Mouse (Mus musculus) spleen, postnatal 4 days (tissue): ENCODE data around the gene Rapgef2.

ENCODE experiments used
- DNase-seq, 2 experiments: peaks; one replicate each; pipeline ENCODE4 v3.0.0; 2022; ENCODE audit warnings: low spot score in 2 of 2

Gene Rapgef2

DNA sequence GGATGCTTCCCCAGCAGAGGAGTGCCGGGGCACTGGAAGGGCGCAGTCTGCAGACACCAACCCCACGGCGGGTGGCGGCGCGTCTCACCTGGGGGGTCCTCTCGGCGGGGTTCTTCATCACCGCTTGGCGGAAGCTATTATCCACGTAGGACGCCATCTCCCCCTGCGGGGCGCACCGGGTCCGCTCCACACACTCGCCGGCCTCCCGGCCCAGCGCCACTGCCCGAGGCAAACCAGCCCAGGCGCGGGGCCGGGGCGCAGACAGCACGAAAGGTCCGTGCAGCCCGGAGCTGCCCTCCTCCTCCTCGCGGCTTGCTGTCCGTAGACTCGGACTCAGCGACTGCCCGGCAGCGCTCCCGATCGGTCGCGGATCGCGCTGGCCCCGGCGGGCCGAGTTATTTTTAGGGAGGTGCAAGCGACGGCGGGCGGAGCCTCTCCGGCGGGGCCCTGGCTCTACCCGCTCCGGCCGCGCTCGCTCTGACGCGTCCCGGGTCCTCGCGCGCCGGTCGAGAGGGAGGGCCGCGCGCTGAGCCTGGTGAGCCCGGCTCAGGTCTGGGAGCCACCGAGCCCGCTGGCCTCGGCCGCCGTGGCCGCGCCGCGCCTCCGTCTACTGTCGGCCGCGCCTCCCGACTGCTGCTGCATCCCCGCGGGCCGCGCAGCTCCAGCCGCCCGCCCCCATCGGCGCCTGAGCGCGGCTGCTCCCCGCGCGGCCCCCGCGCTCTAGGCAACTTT lies at the start of gene Rapgef2:
Gene Rapgef2 (minus strand): TSS at position 142 of the 732 bp plus-strand sequence.
- peak; percentile 51 to 80 for DNase-seq

DNA sequence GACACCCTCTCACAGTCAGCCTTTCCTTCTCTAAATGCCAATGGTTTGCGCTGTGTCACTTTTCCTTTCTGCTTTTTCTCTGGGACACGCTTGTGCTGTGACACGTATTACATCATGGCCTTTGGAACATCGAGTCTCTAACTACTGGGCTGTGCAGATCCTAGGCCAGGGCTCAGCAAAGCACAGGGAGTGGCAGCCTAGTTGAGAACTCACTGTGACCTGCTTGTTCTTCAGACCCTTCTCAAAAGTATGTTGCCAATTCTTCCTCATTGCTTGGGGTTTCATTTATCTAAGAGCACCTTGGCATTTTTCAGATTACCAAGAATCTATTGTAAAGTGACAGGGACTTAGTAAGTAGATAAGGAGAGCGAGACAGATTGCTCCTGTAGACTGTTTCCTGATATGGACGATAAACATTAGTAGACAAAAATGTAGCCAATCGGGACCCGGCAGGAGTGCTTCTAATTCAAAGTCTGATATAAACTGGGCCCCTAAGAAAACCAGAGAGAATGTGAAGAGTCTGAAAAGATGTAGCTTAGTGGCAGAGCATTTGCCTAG lies 47.4 kb upstream of the Rapgef2 start:
- DNase-seq = no peak

DNA sequence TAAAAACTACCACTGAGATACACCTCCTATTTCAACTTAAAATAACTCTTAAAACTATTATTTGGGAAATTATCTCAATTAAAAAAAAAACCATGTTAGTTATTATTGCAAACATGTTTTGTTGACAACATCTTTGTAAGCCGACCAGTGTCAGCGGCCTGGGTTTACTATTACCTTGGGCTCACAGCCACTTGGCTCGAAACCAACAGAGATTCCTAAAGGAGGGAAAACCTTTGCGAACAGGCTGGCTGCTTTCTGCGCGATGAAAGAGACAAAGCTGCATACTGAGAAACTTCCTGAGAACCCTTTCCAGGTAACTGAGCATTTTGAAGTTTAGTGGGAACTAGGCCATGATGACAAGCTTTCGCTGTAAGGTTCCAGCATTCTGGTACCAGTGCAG lies 46.7 kb upstream of the Rapgef2 start:
- DNase-seq = no peak

DNA sequence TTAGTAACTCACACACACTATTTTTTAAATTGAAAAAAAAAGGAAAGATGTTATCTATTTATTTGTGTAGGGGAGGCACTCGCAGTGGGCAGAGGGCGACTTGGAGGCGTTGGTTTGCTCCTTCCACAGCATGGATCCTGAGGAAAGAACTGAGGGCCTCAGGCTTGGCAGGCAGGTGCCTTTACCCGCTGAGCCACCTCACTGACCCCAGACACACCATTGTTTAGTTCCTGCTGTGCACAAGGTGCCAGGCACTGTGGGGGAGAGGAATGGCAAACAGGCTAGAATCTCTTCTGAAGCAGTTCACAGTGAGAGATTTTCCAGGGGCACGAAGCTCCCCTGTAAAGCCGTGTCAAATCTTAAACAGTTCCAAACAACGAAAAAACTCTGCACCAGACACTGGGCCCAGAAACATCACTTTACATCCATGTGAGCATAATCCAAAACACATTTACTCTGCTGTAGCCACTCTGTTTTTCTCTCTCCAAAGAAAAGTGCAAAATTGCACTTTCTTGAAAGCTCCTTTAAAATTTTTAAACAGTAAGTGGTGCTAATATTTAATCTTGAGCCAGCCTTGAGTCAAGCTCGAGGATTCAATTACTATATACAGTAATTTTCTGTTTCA lies 43.5 kb upstream of the Rapgef2 start:
- no peak for DNase-seq

DNA sequence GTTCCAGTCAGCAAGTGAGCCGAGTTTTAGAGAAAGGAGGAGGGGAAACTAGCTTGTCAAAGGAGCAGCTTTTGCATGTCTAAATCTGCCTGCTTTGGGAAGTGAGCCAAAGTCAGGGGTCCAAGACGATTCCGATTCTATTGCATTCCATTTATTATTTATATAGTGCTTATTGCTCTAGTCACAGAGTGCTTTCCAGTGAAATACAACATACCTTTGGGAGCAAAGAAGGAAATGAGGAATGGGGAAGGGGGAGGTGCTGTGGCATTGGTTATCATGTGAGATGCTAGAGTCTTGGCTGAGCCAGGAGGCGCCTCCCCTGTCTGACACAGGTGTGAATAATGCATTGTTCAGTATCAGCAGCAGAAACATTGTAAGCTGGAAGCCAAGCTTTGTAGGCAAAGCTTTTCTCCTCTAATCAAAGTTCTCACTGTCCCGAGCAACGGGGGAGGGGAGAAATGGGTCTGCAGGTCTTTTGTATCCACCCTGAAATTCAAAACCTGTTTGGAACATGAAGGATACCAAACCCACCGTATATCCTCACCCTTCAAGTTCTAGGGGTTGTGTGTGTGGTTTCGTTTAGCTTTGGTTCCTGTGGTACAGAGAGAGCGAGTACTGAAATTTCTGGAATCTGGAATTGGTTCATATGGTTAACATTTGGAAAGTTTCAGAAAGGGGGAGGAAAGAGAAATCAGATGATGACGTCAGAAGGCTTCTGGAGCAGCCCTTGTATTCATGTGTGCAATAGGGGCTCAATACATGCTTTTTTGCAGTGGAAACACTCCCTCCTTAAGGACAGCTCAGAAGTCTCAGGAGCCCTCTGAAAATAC lies 38.6 kb upstream of the Rapgef2 start:
- DNase-seq = no peak

DNA sequence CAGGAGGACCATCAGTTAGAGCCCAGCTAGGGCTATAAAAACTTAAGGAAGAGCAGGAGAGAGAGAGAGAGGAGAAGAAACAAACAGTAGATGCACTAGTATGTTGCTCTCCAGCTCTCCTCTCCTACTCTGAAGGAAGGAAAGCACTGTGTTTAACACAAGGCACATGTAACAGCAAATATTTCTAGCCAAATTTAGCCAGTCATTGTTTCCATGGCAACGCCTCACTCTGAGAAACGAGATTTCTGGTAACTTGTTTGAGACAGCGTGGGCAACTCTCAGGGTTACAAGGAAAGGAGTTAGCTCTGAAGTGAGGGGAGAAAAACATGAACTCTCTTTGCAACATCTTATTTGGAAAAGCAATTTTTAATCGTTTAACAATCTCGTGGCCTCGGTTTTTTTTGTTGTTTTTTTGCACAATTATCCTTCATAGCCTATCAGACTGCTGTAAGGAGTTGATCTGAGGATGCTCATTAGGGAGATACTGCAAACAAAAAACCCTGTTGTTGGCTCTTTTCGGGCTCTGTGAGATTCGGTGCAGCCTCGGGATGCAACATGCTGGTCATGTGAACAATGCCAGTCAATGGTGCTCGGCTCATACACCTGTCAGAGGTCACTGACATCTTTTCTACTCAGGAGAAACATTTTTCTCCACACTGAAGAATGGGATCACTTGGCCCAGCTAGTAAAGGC lies 27.8 kb upstream of the Rapgef2 start:
- DNase-seq = no peak

DNA sequence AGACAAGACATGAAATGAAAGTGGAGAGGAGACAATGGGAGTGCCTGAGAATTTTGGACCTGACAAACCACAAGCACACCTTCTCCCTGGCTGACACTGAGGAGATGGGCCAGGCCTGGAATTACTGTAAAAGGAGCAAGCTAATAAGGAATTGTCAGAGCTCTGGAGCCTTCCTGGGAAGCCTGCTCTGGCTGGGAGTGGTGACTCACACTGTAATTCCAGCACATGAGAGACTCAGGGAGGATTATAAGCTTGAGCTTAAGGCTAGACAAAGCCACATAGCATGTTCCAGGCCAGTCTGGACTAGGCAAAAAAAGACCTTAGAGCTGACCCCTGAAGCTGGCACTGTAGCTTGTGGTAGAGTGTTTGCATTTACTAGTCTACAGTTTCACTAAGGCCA lies 25.6 kb upstream of the Rapgef2 start:
- no peak for DNase-seq

DNA sequence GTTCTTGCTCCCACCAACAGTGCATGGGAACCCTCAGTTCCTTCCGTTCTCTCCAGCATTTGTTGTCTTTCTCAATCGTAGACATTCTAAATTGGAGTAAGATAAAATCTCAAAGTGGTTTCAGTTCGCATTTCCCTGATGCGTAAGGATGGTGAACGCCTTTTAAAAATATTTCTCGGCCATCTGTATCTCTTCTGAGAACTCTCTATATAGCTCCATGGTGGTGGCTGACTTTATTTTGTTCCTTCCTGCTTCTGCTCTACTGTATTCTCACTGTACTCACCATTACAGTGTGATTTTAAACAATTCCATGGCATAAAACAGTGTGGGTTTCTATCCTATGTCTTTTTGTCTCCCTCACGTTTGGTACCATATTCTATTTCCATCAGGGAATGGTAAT lies 23.9 kb upstream of the Rapgef2 start:
- no peak for DNase-seq

DNA sequence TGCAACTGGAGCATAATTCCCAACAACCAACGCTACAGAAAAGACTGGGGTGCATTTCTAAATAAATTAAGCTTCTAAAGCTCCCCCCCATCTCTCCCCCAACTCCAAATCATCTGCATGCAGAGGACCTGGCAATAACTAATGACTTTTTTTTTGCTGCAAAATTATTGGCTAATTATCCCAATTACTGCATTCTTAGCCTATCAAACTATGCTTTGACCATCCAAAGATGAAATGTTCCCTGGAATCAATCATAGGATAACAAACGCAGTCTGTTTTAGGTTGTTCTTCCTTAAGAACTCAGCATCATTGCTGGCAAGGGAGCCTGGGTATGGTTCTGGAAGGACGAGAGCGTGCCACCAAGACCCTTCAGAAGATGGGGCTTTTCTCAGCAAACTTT lies 22.3 kb upstream of the Rapgef2 start:
- DNase-seq = no peak

DNA sequence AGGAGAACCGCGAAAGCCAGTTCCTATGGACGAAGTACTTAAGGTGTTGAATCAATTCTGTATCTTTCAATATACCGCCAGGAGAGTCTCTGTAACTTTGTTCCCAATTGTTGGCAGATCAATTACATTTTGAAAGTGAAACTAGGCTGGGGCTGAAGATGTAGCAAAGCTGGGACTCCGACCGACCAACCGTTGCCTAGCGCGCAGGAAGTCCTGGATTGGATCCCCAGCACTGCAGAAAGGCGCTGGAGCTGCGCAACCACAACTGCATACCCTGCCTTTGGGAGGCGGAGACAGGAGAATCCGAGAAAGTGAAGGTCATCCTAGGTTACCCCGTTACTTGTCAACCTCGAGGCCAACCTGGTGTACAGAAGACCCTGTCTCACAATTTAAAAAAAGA lies 13.1 kb upstream of the Rapgef2 start:
- DNase-seq = no peak

DNA sequence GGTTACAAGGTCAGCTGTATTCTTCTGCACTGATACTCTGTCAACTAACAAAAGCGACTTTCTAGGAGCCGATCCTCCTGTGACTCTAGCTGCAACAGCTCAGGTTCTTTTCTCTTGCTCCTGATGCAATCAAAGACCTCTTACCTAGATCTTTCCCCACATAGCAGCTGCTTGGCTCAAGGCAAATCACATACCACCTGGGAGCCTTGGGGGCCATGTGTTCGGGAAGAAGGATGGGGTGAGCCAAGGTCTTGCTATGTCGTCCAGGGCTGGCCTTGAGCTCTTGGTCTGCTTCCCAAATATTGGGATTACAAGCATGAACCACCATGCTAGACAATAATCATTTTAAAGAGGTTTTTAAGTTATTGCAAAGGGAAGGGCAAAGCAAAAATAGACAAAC lies 11.0 kb upstream of the Rapgef2 start:
- DNase-seq = no peak

DNA sequence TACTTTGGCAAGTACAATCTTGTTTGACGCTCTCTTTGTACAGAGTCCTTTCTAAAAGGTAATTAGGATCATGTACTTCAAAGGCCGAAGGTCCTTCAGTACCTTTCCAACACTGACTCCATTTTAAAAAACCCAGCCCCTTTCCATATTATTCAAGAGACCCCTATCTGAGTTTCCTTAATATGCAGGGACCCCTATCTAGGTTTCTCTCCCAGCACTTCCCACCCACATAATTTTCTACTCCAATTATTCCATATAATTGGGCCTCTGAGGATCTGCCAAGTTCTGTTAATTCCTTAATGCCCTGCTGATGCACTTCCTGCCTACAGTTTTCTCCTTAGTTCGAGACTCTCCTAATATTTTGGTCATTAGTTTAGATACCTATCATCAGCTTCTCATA lies 10.3 kb upstream of the Rapgef2 start:
- no peak for DNase-seq

DNA sequence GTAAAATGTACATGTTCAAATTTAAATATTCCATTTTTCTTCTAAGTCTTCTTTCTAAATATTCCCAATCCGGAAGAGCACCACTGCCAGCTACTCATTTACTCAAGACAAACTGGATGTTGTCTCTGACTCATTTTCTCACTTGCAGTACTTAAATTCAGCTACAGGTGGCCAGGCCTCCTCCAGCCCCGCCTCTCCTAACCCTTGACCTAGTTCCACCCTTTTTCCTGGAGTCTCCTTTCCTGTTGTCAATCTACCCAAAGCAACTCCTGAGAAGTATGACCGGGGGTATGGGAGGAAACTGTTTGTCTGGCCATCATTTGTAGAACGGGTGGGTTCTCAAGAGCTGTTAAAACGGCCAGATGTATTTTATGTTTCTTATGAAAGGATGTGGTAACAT lies 9.7 kb upstream of the Rapgef2 start:
- no peak for DNase-seq

DNA sequence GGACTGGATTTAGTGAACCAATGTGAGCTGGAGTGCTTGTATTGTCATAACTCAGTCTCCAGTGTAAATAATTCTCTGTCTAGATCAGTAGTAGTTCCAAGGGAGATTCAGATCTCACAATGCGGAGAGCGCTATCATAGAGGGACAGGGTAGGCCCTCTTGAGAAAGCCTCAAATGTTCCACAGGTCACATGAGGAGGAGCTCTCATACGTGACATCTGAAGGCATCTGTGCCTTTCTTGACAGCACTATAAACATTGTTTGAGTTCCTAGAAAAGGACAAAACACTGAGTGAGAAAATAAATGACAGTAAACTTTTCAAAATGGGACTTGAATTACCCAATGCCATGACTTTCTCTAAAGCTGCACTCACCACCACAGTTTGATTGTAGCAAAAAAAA lies 8.4 kb upstream of the Rapgef2 start:
- DNase-seq = no peak

DNA sequence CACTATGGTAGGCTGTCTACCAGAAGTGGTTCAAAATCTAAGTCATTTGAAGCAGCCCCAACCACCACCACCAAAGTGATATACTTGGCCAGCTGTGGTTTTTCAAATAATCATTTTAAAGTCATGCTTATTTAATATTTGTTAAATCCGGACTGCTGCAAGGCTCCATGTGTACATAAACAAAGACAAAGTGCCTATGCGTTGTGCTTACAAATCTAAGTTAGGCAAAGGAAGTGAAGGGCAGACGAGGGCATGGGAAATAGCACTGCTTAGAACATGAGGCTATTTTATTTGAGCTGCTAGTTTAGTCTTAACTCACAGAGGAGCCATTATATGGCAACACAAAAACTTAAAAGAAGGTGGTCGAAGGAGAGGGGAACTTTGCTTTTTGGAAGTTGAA lies 6.7 kb upstream of the Rapgef2 start:
- DNase-seq = no peak

DNA sequence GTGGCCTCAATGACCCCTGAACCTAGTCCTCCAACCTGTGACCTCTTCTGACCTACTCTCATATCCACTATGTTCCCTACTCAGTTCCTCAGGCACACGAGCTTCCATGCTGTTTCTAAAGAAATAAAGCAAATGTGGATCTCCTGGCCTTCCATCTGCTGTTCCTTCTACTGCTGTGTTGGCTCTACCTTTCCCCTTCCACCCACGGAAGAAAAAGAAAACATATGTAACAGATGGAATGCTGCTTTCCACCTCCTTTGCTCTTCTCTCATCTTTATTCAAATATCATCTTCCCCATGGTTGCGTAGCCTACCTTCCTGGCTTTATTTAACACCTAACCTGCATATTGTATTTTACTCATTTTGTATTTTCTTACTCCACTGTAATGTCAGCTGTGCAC lies 2.7 kb upstream of the Rapgef2 start:
- DNase-seq = no peak

DNA sequence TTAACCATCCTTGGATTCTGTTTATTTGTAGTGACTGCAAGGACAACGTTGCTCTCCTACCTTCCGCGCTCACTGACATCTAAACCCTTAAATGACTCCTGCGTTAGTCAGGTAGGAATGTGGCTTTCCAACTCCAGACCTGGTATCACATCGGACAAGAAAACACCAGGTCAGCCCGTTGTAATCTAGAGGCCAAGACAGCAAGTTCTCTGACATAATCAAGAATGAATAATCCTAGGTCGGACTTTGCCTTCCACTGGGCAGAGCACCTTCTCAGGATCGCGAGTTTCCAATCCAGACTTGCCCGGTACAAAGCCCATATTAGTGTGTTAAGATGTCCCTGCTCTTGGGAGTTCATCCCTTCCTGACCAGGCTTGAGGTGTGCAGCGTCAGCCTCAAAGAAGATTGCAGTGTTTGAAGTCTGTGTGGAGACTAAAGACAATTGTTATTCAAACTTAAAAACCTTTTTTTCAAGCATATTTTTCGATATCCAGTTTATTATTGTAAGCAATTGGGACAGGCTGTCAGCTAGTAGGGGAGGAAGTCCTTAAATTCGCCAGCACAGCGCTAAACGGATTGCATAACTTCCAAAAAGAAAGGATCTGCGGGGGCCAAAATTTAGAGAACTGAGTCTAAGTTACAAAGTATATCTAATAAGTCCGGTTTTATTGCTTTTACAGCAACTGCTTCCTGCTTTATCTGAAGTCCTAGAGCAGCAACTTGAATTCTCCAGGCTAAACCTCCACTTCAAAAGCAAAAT lies 1.6 kb upstream of the Rapgef2 start:
- DNase-seq = no peak

DNA sequence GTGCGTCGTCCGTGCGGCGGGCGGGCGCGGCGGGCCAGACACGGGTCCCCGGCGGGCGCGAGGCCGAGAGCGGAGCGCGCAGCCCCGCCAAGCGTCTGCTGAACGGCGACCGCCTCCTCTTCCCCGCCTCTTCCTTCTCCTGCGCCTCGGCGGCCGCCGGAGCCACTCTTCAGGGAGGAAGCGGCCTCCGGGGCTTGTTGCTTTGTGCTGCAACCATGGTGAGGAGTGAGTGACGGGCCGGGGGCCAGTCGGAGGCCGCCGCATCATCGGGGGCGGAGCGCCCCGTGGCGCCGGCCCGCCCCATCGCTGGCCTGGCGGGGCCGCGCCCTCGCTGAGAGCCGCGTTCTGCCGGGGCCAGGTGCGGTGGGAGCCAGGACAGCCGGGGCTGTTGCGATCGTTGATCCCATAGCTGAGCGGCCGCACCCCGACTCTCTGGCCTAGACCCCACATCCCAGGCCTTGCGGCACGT lies 825 bp upstream of the Rapgef2 start:
- peak; percentile 84 to 92 for DNase-seq

DNA sequence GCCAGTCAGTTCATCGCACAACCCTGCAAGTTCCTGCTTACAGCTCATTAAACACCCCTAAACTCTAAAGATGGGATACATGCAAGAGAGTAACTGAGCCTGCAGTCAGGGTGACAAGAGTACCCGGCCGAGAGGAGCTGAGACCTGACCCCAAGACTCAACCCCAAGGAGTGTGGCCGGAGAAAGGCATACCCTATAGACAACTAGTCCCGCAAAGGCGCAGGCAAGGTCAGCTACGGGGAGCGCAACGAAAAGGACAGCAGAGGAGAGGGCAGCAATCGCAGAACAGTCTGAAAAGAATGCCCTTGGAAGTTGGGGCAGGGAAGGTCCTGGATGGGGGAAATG lies 314 bp downstream of the Rapgef2 start:
- DNase-seq = no peak

DNA sequence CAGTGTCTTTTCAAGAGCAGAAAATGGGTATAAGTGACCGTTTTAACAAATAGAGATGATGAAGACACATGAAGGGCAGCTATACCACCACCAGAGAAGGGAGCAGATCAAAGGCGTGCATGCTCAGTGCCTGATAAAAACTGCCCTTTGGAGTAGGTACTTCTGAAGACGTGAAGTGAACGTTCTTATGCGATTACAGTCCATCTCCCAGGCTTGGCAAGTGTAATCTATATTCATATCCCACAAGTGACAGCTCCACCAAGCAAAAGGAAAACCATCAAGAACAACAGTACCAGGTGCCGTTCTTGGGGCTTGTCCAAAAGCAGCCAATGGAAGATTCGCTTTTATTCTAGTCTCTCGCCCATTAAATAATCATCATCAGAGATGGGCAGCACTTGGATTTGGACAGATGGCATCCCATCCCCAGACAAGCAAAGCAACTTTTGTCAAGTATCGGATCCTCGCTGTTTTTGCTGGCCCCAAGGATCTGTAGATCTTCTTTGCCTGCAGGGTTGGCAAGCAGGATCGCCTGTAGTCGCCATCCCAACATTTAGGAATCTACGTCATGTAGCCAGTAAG lies 1.1 kb downstream of the Rapgef2 start:
- DNase-seq = no peak

DNA sequence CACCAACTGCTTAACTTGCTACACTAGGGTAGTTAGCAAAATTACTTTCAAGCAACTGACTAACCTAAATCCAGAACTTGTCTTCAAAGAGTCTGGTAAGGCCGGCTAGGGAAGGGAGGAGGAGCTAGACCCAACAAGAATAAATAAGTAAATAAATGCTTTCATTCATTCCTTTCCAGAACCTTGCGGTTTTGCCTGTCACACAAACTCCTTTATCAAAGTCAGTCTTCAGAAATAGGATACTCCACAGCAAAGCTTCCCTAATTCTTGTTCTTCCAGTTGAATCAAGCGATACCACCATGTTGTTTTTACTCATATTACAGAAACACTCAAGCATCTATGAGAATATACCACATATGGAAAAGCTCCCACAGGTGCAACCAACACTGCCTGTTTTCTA lies 2.3 kb downstream of the Rapgef2 start:
- no peak for DNase-seq
